Mouse (Mus musculus) intestine, embryonic 16.5 days (tissue): ENCODE results near the gene Dpm3. TPM values are rescaled to one million over a fixed set of nuclear protein-coding genes. Genes with fewer than 3 reads are reported as not detected.

ENCODE experiments used
- ATAC-seq: fragments of 200-750 bp; cut with Nextera tagmentation; 2 replicates; pipeline ENCODE4 v1.8.0; 2017; ENCODE audit warnings: moderate TSS enrichment, moderate library complexity
- H3K27ac ChIP-seq: fragments of 300-500 bp; sonication (generic); 2 replicates; pipeline ENCODE4 v1.5.1; 2014; ENCODE audit warnings: mild to moderate bottlenecking, low read length
- H3K27me3 ChIP-seq: fragments of 300-500 bp; sonication (generic); replicated peaks from 2 replicates; pipeline ENCODE4 v1.6.1; 2014; ENCODE audit warnings: low read length, control low read depth, mixed read lengths; ENCODE audit not compliant: control insufficient read depth, insufficient read depth
- H3K36me3 ChIP-seq: fragments of 300-500 bp; sonication (generic); 2 replicates; pipeline ENCODE4 v1.6.1; 2014; ENCODE audit warnings: low read length, control low read depth; ENCODE audit not compliant: control insufficient read depth, insufficient read depth
- H3K4me1 ChIP-seq: fragments of 300-500 bp; sonication (generic); 2 replicates; pipeline ENCODE4 v1.6.1; 2014; ENCODE audit warnings: low read length, control low read depth, mixed read lengths; ENCODE audit not compliant: control insufficient read depth, insufficient read depth
- H3K4me2 ChIP-seq: fragments of 300-500 bp; sonication (generic); 2 replicates; pipeline ENCODE4 v1.6.1; 2014; ENCODE audit warnings: low read depth, low read length, control low read depth
- H3K4me3 ChIP-seq: fragments of 300-500 bp; sonication (generic); 2 replicates; pipeline ENCODE4 v1.5.1; 2014; ENCODE audit warnings: mild to moderate bottlenecking, low read length
- H3K9ac ChIP-seq: fragments of 300-500 bp; sonication (generic); 2 replicates; pipeline ENCODE4 v1.6.1; 2014; ENCODE audit warnings: low read depth, low read length
- H3K9me3 ChIP-seq: fragments of 300-500 bp; sonication (generic); 2 replicates; pipeline ENCODE4 v1.6.1; 2016; ENCODE audit warnings: low read length, control low read depth; ENCODE audit not compliant: control insufficient read depth
- WGBS: fragments of 180-500 bp; shearing (Covaris S2); extraction: QIAGEN DNeasy Blood & Tissue Kit; methylation state at CpG from one replicate; pipeline ENCODE4 v1.1.7; 2014; 5-methylcytosine and 5-hydroxymethylcytosine counted together
- polyA plus RNA-seq: library from polyadenylated mRNA; unstranded; fragments of >200 nt; fragmentation: Nextera tagmentation; extraction: Ambion mirVana; gene quantifications from 2 replicates; pipeline ENCODE4 v1.2.1, GENCODE M21; 2015

The Dpm3 gene
- polyA plus RNA-seq, 1 experiment from 2014 or later = 119 TPM

GRCm38 (mm10) chr3:89305105-89305504 lies 45.9 kb downstream of the Dpm3 start:
- Histone ChIP-seq H3K36me3 (no peaks in the 10 kb centered on the region), H3K9me3 (no peaks in the 10 kb centered on the region), H3K27ac (peak overlapping the region; percentile 71), H3K27me3 (no peaks in the 10 kb centered on the region), H3K4me3 (no peak overlapping the region), H3K9ac (0 out of 2 replicates have a peak overlapping the region, but pooled peaks have one; percentile 25), H3K4me2 (no peak overlapping the region), H3K4me1 (peaks cover 15% of the 10 kb centered on the region)
- WGBS = 54% methylated on average over 4 of the region's 4 CpGs
- peak; percentile 68 for ATAC-seq

- peaks cover 15% of the 10 kb centered on the region for H3K4me1 ChIP-seq
- no peaks in the 10 kb centered on the region for H3K9me3 ChIP-seq
- no peak overlapping the region for H3K4me3 ChIP-seq
- H3K9ac ChIP-seq = peak overlapping the region; percentile 25; the same call in 1 of the 2 replicates
- WGBS = 61% methylated on average over 8 of the region's 8 CpGs
- H3K4me2 ChIP-seq = no peak overlapping the region
- no peaks in the 10 kb centered on the region for H3K27me3 ChIP-seq
- H3K27ac ChIP-seq = peak overlapping the region; percentile 71
- no peaks in the 10 kb centered on the region for H3K36me3 ChIP-seq
- peak; percentile 19 for ATAC-seq
These were observed 46.6 kb downstream of the Dpm3 start for GRCm38 (mm10) chr3:89305551-89306325.

- 5% methylated on average over 9 of the region's 9 CpGs for WGBS
- H3K27ac ChIP-seq = no peak overlapping the region
- peak; percentile 65 for ATAC-seq
- no peaks in the 10 kb centered on the region for H3K27me3 ChIP-seq
- no peak overlapping the region for H3K4me3 ChIP-seq
- peaks cover 15% of the 10 kb centered on the region for H3K4me1 ChIP-seq
- peaks cover 3% of the 10 kb centered on the region; the same call in 1 of the 2 replicates for H3K9me3 ChIP-seq
- no peaks in the 10 kb centered on the region for H3K36me3 ChIP-seq
- no peak overlapping the region for H3K9ac ChIP-seq
- H3K4me2 ChIP-seq = no peak overlapping the region
These were observed 48.9 kb downstream of the Dpm3 start for GRCm38 (mm10) chr3:89308089-89308488.

GRCm38 (mm10) chr3:89314340-89314739 lies 55.2 kb downstream of the Dpm3 start:
- Histone ChIP-seq H3K27ac (no peak overlapping the region), H3K27me3 (peaks cover 13% of the 10 kb centered on the region; the same call in 1 of the 2 replicates), H3K4me1 (peaks cover 28% of the 10 kb centered on the region), H3K9me3 (peaks cover 3% of the 10 kb centered on the region; the same call in 1 of the 2 replicates), H3K4me3 (no peak overlapping the region), H3K9ac (no peak overlapping the region), H3K4me2 (no peak overlapping the region), H3K36me3 (no peaks in the 10 kb centered on the region)
- 66% methylated on average over 5 of the region's 5 CpGs for WGBS
- ATAC-seq = no peak

GRCm38 (mm10) chr3:89314791-89315190 lies 55.6 kb downstream of the Dpm3 start:
- peaks cover 17% of the 10 kb centered on the region; the same call in 1 of the 2 replicates for H3K27me3 ChIP-seq
- no peak overlapping the region for H3K27ac ChIP-seq
- ATAC-seq = no peak
- WGBS = 37% methylated on average over 2 of the region's 2 CpGs
- peaks cover 33% of the 10 kb centered on the region for H3K4me1 ChIP-seq
- peaks cover 3% of the 10 kb centered on the region; the same call in 1 of the 2 replicates for H3K9me3 ChIP-seq
- H3K36me3 ChIP-seq = no peaks in the 10 kb centered on the region
- peak overlapping the region; percentile 69 for H3K4me2 ChIP-seq
- peak overlapping the region; percentile 49; the same call in 1 of the 2 replicates for H3K9ac ChIP-seq
- no peak overlapping the region for H3K4me3 ChIP-seq

GRCm38 (mm10) chr3:89315195-89315929 lies 56.2 kb downstream of the Dpm3 start:
- ATAC-seq = peak; percentile 29
- 6% methylated on average over 26 of the region's 26 CpGs for WGBS
- Histone ChIP-seq H3K27ac (no peak overlapping the region), H3K4me1 (peaks cover 38% of the 10 kb centered on the region), H3K9ac (peak overlapping the region; percentile 49), H3K4me2 (peak overlapping the region; percentile 69), H3K36me3 (no peaks in the 10 kb centered on the region), H3K27me3 (peaks cover 21% of the 10 kb centered on the region; the same call in 1 of the 2 replicates), H3K4me3 (peak overlapping the region; percentile 36), H3K9me3 (peaks cover 3% of the 10 kb centered on the region; the same call in 1 of the 2 replicates)

- peak overlapping the region; percentile 37; the same call in 1 of the 2 replicates for H3K27ac ChIP-seq
- 17% methylated on average over 40 of the region's 40 CpGs for WGBS
- H3K9ac ChIP-seq = peak overlapping the region; percentile 51
These were observed 57.0 kb downstream of the Dpm3 start for GRCm38 (mm10) chr3:89315930-89316831.

More at GRCm38 (mm10) chr3:89315930-89316831, 57.0 kb downstream of the Dpm3 start:
- H3K27me3 ChIP-seq = peaks cover 30% of the 10 kb centered on the region; the same call in 1 of the 2 replicates
- no peaks in the 10 kb centered on the region for H3K9me3 ChIP-seq
- peak; percentile 56 for ATAC-seq
- no peaks in the 10 kb centered on the region for H3K36me3 ChIP-seq
- peak overlapping the region; percentile 36 for H3K4me3 ChIP-seq
- H3K4me1 ChIP-seq = peaks cover 46% of the 10 kb centered on the region
- peak overlapping the region; percentile 69 for H3K4me2 ChIP-seq
